Mouse (Mus musculus): Measurements from ENCODE around the gene Tex21.
A peak's percentile ranks its signal among the peaks of the same experiment; 100 is the strongest.

Gene Tex21

DNA sequence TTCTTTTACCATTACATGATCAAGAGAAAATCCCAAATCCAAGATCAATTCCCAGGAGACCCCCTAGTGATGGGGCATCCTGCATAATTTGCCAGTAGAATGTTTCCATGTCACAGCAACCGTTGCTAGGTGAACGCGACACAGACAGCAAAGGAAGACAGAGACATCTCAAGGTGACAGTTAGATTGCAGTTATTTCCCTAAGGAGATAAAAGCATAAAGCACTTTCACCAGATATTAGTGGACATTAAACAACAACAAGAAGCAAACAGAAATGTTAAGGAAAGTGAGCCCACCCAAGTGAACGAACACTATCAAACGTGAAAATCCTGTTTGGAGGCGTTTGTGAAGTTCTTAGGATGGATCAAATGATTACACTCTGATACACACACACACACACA, at the start of gene Tex21:
Gene Tex21, minus strand, starts transcription at position 101 of the 400 bp plus-strand sequence.
- DNase-seq (ENCODE audit: low spot score), result no peak

- DNase-seq (ENCODE audit: low spot score), result peak; percentile 62
Measured at GRCm38 (mm10) chr12:76293192-76293591, 46.6 kb upstream of the Tex21 start.

GRCm38 (mm10) chr12:76290271-76290670, 43.7 kb upstream of the Tex21 start:
- no peak for DNase-seq (ENCODE audit: low spot score)

GRCm38 (mm10) chr12:76289428-76289827, 42.9 kb upstream of the Tex21 start:
- DNase-seq (ENCODE audit: low spot score), result no peak

GRCm38 (mm10) chr12:76288494-76288893, 41.9 kb upstream of the Tex21 start:
- DNase-seq (ENCODE audit: low spot score), result peak; percentile 34

- no peak for DNase-seq (ENCODE audit: low spot score)
Measured at GRCm38 (mm10) chr12:76287986-76288385, 41.4 kb upstream of the Tex21 start.

DNA sequence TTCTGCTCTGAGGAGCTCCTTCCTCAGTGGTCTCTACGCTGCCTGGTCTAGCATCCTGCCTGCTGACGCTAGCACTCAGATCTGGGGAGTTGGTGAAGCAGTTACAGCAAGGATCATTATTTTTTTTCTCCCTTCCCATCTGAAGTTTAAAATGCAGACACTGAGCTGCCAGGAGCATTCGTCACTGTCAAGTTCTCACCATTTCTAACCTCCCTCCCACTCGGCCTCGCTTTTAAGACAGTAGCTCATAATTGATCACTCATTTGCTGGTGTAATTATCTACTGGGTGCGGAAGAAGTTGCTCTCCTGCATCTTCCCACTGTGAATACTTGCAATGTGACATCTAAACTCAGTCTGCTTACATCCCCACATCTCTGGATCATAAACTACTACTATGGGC, 38.9 kb upstream of the Tex21 start:
- DNase-seq (ENCODE audit: low spot score), result no peak

DNA sequence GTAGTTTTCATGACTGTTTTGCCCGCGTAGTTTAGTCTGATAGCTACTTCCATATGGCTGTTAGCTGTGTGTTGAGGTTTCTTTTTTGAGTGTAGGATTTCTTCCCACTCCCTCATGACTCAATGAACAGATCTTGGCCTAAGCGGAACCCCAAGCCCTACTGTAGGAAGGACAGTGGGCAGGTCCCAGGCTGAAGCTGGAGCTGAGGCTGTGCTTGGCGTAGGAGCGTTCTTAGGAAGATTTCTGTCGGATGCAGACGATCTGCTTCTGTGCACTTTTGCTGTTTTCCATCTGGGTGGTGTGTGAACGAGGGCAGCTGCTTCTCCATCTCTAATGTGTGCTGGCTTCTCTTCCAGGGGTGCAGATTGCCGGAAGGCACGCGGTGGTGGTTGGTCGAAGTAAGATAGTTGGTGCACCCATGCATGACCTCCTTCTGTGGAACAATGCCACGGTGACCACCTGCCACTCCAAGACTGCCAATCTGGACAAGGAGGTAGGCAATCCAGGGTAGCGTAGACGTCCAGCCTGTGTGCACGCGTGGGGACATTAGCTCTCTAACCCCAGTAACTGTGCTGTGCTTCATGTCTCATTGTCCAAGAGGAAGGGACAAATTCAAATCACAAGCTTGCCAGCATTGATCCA, 36.1 kb upstream of the Tex21 start:
- DNase-seq (ENCODE audit: low spot score), result no peak

- DNase-seq (ENCODE audit: low spot score), result no peak
Measured at GRCm38 (mm10) chr12:76282132-76282531, 35.6 kb upstream of the Tex21 start.

- DNase-seq (ENCODE audit: low spot score), result no peak
Measured at GRCm38 (mm10) chr12:76281111-76281660, 34.6 kb upstream of the Tex21 start.

DNA sequence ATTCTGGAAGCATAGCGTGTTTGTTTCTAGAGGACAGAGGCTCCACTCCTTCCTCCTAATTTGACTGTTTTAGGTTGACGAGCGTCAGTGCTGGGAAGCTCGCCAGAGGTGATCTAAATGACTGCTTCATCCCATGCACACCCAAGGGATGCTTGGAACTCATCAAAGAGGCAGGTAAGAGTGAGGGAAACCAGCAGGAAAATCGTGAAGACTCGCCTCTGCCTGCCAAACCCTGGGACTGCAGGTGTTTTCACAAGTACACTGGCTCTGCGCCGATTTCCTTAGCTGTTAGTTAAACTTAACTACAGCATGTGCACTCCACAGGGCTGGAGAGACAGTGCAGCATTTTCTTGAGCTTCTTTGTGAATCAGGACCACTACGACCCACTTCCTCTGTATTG, 34.0 kb upstream of the Tex21 start:
- no peak for DNase-seq (ENCODE audit: low spot score)

GRCm38 (mm10) chr12:76278209-76278608, 31.7 kb upstream of the Tex21 start:
- no peak for DNase-seq (ENCODE audit: low spot score)

GRCm38 (mm10) chr12:76272610-76273524, 26.3 kb upstream of the Tex21 start:
- DNase-seq (ENCODE audit: low spot score), result no peak

GRCm38 (mm10) chr12:76271516-76271915, 25.0 kb upstream of the Tex21 start:
- DNase-seq (ENCODE audit: low spot score), result no peak

GRCm38 (mm10) chr12:76269196-76269595, 22.6 kb upstream of the Tex21 start:
- no peak for DNase-seq (ENCODE audit: low spot score)

- DNase-seq (ENCODE audit: low spot score), result no peak
Measured at GRCm38 (mm10) chr12:76268686-76269085, 22.1 kb upstream of the Tex21 start.

- DNase-seq (ENCODE audit: low spot score), result peak; percentile 69
Measured at GRCm38 (mm10) chr12:76266875-76267274, 20.3 kb upstream of the Tex21 start.

DNA sequence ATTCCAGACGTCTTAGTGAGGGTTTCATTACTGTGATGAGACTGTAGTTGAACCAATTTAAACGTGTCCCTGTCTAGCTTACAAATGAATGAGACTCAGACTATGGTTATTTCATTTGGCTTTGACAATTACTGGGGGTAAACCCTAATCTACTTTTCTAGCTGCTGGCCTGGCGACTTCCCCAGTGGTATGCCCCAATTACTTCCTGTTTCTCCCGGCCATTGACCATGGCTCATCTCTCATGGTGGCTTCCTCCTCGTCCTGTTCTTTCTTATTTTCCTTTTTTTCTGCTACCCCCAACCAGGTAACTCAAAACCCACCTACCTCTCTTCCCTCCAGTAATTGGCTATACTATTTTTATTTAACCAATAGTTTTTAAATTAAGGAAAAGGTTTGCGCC, 18.5 kb upstream of the Tex21 start:
- no peak for DNase-seq (ENCODE audit: low spot score)

DNA sequence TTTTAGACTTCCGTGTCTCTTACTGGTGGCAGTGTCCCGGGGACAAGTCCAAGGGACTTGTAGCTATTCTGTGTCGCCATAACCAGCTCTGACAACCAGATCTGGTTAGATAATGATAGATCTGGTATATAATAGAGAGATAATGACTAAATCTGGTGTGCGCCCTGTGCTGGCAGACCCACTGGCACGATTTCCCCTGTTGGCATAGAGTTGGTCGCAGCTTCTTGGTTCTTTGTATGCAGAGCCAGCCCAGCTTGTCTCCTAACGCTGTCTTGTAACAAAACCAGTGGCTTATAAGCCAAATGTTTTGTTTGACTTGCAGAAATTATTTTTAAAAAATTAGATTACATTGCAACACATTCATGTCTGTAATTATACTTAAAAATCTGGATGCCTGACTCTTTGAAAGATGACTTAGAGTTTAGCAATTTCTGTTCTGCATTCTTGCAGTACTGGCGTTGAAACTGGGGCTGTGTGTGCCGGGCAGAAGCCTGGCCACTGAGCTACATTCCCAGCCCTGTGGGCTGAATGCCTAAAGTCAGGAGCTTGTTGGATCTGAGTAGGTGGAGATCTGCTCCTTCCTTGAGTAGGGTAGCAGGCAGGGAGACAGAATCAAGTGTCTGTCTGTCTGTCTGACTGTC, 17.9 kb upstream of the Tex21 start:
- DNase-seq (ENCODE audit: low spot score), result no peak

- no peak for DNase-seq (ENCODE audit: low spot score)
Measured at GRCm38 (mm10) chr12:76263876-76264275, 17.3 kb upstream of the Tex21 start.

- no peak for DNase-seq (ENCODE audit: low spot score)
Measured at GRCm38 (mm10) chr12:76262918-76263317, 16.4 kb upstream of the Tex21 start.

DNA sequence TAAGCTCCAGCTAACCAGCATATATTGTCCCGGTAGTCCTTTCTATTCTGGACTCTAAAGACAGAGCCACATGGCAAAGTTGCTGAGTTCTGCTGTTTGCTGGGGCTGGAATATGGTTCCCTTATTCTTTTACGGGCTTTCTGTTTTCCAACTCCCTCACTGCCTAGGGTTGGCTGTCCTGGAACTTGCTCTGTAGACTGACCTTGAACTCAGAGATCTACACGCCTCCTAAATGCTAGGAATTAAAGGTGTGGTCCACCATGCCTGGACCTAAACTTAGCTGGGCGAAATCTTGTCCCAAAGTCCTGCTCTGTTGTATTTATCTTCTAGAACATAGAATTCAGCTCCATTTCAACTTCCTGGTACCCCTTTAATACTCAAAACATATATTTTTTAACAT, 15.0 kb upstream of the Tex21 start:
- DNase-seq (ENCODE audit: low spot score), result no peak

DNA sequence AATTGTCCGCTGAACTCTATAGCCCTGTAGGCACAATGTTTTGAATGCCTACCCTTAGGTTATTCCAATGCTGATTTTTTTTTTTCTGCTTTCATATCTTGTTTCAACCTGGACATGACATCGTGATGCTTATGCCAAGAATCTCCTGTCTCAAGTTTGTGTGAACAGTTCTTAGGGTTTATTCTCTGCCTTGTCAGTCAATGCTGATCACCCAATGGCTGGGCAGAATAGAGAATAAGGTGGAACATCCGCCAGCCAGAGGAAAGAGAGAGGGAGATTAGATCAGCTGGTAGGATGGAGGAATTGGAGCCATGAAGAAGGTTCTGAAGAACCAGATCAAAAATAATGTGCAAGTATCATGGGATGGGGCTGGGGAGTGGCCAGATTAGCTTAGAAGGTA, 14.1 kb upstream of the Tex21 start:
- no peak for DNase-seq (ENCODE audit: low spot score)
